Mouse (Mus musculus) liver, adult 2 months (tissue): ENCODE data around the gene Crlf3. TPM values are rescaled to one million over a fixed set of nuclear protein-coding genes. Genes with fewer than 3 reads are reported as not detected.

Experiments
- polyA plus RNA-seq: library from polyadenylated mRNA; depleted of rRNA; stranded (reverse); fragments of >200 nt; gene quantifications from 2 replicates; pipeline ENCODE4 v1.2.3, GENCODE M21; 2012; rRNA removed
- total RNA-seq: library from RNA; depleted of rRNA; stranded (reverse); fragments of >200 nt; gene quantifications from 2 replicates; pipeline ENCODE4 v1.2.3, GENCODE M21; 2014; rRNA removed

Gene Crlf3
- total and polyA plus RNA-seq, 2 experiments, result 4.1 to 10.4 TPM

Other genes starting within 250 kb of the Crlf3 start
- 21.5 and 26.6 TPM in 2 replicates for gene Utp6, start 118.6 kb downstream of the Crlf3 start, total RNA-seq
- gene Utp6, start 118.6 kb downstream of the Crlf3 start, polyA plus RNA-seq, result 4.2 and 5.2 TPM in 2 replicates
- gene Suz12, start 87.9 kb downstream of the Crlf3 start, total RNA-seq, result 14.5 and 17.1 TPM in 2 replicates
- gene Suz12, start 87.9 kb downstream of the Crlf3 start, polyA plus RNA-seq, result 2.5 and 2.7 TPM in 2 replicates
- gene Atad5, start 8.4 kb upstream of the Crlf3 start, total RNA-seq, result 1.1 TPM in 2 replicates
- gene Atad5, start 8.4 kb upstream of the Crlf3 start, polyA plus RNA-seq, result 0.12 and 0.15 TPM in 2 replicates
- gene Tefm, start 61.2 kb upstream of the Crlf3 start, total RNA-seq, result 20.5 and 21.6 TPM in 2 replicates
- 5.0 and 5.3 TPM in 2 replicates for gene Tefm, start 61.2 kb upstream of the Crlf3 start, polyA plus RNA-seq
- gene Adap2, start 73.1 kb upstream of the Crlf3 start, total RNA-seq, result 32.1 and 33.4 TPM in 2 replicates
- 23.6 and 27.3 TPM in 2 replicates for gene Adap2, start 73.1 kb upstream of the Crlf3 start, polyA plus RNA-seq
- gene Rnf135, start 102.9 kb upstream of the Crlf3 start, total RNA-seq, result 6.1 and 6.6 TPM in 2 replicates
- 9.4 and 11.0 TPM in 2 replicates for gene Rnf135, start 102.9 kb upstream of the Crlf3 start, polyA plus RNA-seq
- 32.1 and 37.1 TPM in 2 replicates for gene Rhot1, start 128.0 kb upstream of the Crlf3 start, total RNA-seq
- gene Rhot1, start 128.0 kb upstream of the Crlf3 start, polyA plus RNA-seq, result 8.4 and 8.9 TPM in 2 replicates
- gene Rhbdl3, start 219.9 kb upstream of the Crlf3 start, total RNA-seq, result 0.09 and 0.13 TPM in 2 replicates
- gene Rhbdl3, start 219.9 kb upstream of the Crlf3 start, polyA plus RNA-seq, result 0.02 and 0.06 TPM in 2 replicates